ENCODE assay signal across 8 mouse cellular contexts in the genomic region with DNA sequence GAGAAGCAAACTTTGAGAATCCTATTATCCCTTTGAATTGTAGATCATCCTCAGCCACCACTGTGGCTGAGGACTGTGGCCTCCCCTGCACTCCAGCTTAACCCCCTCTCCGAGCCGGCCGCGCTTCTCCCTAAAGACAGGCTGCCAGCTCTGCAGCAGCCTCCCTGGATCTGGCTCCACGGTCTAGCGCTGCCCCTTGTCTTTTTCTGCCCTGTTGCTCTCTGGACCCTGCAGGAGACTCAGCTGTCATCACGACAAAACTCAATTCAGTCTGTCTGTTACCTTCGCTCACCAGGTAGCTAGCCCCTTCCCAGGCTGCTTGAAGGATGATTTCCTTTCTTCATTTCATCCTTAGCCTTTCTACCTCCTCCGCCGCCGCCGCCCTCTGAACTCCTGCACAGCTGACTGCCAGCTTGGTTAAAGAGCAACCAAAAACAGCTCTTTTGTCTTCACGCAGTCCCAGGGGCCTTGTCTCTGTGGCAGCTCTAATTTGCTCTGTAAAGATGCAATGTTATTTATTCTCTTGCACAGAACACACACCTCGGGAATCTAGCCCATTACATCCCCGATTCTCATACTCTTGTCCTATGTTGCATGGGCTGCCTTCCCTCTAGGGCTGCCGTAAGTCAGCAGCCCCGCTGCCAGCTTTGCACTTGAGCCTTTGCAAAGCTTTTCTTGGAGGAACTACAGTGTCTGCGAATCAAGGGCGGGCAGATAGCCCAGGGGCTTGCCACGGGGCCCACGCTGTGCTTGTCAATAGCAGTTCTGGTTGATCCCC.
DNase-seq lines count a peak whose midpoint lies in the region; ATAC-seq lines count a peak whose summit lies in the region.

No protein-coding gene starts in this region.

- peak overlapping the region; percentile 76 for H3K4me2 ChIP-seq in heart, embryonic 13.5 days
- H3K4me2 ChIP-seq in limb, embryonic 11.5 days (ENCODE audit: low read depth, severe bottlenecking), result peak overlapping the region; percentile 49; the same call in 1 of the 2 replicates

- H3K9me3 ChIP-seq in heart, embryonic 13.5 days, result no peaks in the 10 kb centered on the region
- H3K9me3 ChIP-seq in limb, embryonic 11.5 days (ENCODE audit: control insufficient read depth, low read length), result no peaks in the 10 kb centered on the region

- no peak for DNase-seq in heart, postnatal 36 days
- peak; percentile 56 for DNase-seq in limb, embryonic 11.5 days (ENCODE audit: low spot score)
- DNase-seq in retina, embryonic 14.5 days (ENCODE audit: low spot score), result peak; percentile 61
- no peak for DNase-seq in urinary bladder, postnatal 4 days (ENCODE audit: low spot score in 2 of 2)
- no peak for DNase-seq in adrenal gland, postnatal 14 days

- peaks cover 30% of the 10 kb centered on the region for H3K4me1 ChIP-seq in heart, embryonic 13.5 days
- peaks cover 18% of the 10 kb centered on the region for H3K4me1 ChIP-seq in limb, embryonic 11.5 days (ENCODE audit: control insufficient read depth, insufficient read depth, low read length)

- no peaks in the 10 kb centered on the region for H3K36me3 ChIP-seq in heart, embryonic 13.5 days
- no peaks in the 10 kb centered on the region for H3K36me3 ChIP-seq in limb, embryonic 11.5 days (ENCODE audit: control insufficient read depth, insufficient read depth, low read length)

- no peak overlapping the region for H3K27ac ChIP-seq in heart, embryonic 13.5 days (replicated peaks)
- H3K27ac ChIP-seq in limb, embryonic 11.5 days (replicated peaks; ENCODE audit: low read depth, low read length), result no peak overlapping the region

- H3K27me3 ChIP-seq in heart, embryonic 13.5 days (replicated peaks), result 0 out of 2 replicates have a peak, but pooled peaks cover 7% of the 10 kb centered on the region
- no peaks in the 10 kb centered on the region for H3K27me3 ChIP-seq in limb, embryonic 11.5 days (ENCODE audit: control insufficient read depth, insufficient read depth, low read length)

- H3K9ac ChIP-seq in heart, embryonic 13.5 days, result peak overlapping the region; percentile 75
- peak overlapping the region; percentile 28; the same call in 1 of the 2 replicates for H3K9ac ChIP-seq in limb, embryonic 11.5 days (ENCODE audit: low read length)

- peak overlapping the region; percentile 47 for H3K4me3 ChIP-seq in heart, embryonic 13.5 days
- H3K4me3 ChIP-seq in limb, embryonic 11.5 days (ENCODE audit: low read depth, low read length), result 0 out of 2 replicates have a peak overlapping the region, but pooled peaks have one; percentile 11

- WGBS in heart, embryonic 13.5 days, result 6% methylated on average over 21 of the region's 21 CpGs
- WGBS in limb, embryonic 11.5 days, result 4% methylated on average over 21 of the region's 21 CpGs

- intact Hi-C loops in heart, postnatal 36 days (cut with DNase I), result no loop called here

- ATAC-seq in heart, embryonic 13.5 days (ENCODE audit: extremely low read depth, insufficient number of reproducible peaks, low FRiP score, low TSS enrichment), result no peak
- peak; percentile 64 for ATAC-seq in common myeloid progenitor, adult 5-6 weeks (replicated peaks; ENCODE audit: low read depth, poor library complexity, severe bottlenecking)
- ATAC-seq in hematopoietic stem cell, adult 5-6 weeks (replicated peaks in 1 of 2; ENCODE audit: insufficient read depth in 1 of 2, low FRiP score in 2 of 2, low TSS enrichment in 1 of 2, low read depth in 1 of 2, poor library complexity in 2 of 2, severe bottlenecking in 2 of 2), result peak; percentile 61 to 69
- no peak for ATAC-seq in limb, embryonic 11.5 days (ENCODE audit: insufficient number of reproducible peaks, low FRiP score, low TSS enrichment, low read depth)

Comparison
In these comparisons a context has a peak if more than half of its experiments do, and no peak if none do; other contexts are left out.
1. ATAC-seq: peak in common myeloid progenitor, adult 5-6 weeks (single experiment) and hematopoietic stem cell, adult 5-6 weeks (2 of 2); none in heart, embryonic 13.5 days (single experiment) and limb, embryonic 11.5 days (single experiment).
2. DNase-seq: peak in limb, embryonic 11.5 days (single experiment) and retina, embryonic 14.5 days (single experiment); none in heart, postnatal 36 days (0 of 2), urinary bladder, postnatal 4 days (0 of 2) and adrenal gland, postnatal 14 days (single experiment).